Mouse (Mus musculus) small intestine, adult 2 months (tissue): ENCODE measurements around the gene Ppp2r5b.

Experiments used
- CTCF ChIP-seq: fragments of 200-500 bp; IDR thresholded peaks from 2 replicates; pipeline ENCODE4 v1.5.1; 2012; ENCODE audit warnings: low read depth, mild to moderate bottlenecking, control low read depth, inconsistent platforms, low read length, moderate library complexity, mixed read lengths; ENCODE audit not compliant: insufficient replicate concordance, insufficient read length; ENCODE audit errors: extremely low read depth
- POLR2A ChIP-seq: fragments of 200-500 bp; IDR thresholded peaks from 2 replicates; pipeline ENCODE4 v1.6.1; 2012; ENCODE audit warnings: low read depth, mild to moderate bottlenecking, control low read depth, inconsistent platforms, low read length, moderate library complexity

GRCm38 (mm10) chr19:6271206-6271605 lies 35.5 kb upstream of the Ppp2r5b start:
- TF ChIP-seq CTCF (no peak), POLR2A (no peak)
